Mouse (Mus musculus): ENCODE data around the gene Arl15.

DNA sequence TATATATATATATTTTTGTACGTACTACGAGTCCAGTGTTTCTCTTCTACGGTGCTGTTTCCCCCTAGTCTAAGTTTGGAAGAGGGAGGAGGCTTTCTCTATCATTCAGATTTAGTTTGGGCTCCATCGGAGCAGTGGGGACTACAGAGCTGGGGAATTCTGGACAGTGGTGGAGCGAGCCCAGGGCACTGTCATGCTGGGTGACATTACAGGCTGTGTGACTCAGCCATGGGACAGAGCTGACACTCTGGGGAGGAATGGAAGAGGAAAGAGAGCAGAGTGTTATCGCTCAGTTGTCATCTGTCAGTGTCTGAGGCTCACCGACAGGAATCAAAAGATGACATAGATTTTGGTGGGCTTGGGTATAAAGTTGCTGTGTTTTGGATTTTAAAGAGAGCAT, 124.4 kb downstream of the Arl15 start:
- TF ChIP-seq CTCF (IDR thresholded peaks at IDR 0.05), result no peak
- no peak for TF ChIP-seq POLR2A (IDR thresholded peaks at IDR 0.05; ENCODE audit: insufficient read depth, low read depth, low read length)
- TF ChIP-seq EP300 (IDR thresholded peaks at IDR 0.05; ENCODE audit: insufficient read depth, low read depth, low read length), result no peak

Data from heart, adult 2 months (tissue).